Mouse (Mus musculus) liver (tissue): ENCODE results near the gene Med23.

Experiments
- DNase-seq: peaks from one replicate; pipeline ENCODE4 v3.0.0-alpha.2; 2020; ENCODE audit warnings: mixed read lengths

The Med23 gene

GRCm38 (mm10) chr10:24869760-24870290 lies at the start of gene Med23:
Med23 (plus strand) TSS chr10:24869986.
- peak; percentile 95 for DNase-seq

GRCm38 (mm10) chr10:24821990-24822676 lies 47.7 kb upstream of the Med23 start:
- peak; percentile 43 for DNase-seq

GRCm38 (mm10) chr10:24822842-24823241 lies 46.9 kb upstream of the Med23 start:
- no peak for DNase-seq

GRCm38 (mm10) chr10:24823265-24823664 lies 46.5 kb upstream of the Med23 start:
- DNase-seq: peak; percentile 60

- peak; percentile 67 for DNase-seq
Measured at GRCm38 (mm10) chr10:24823697-24824535, 45.9 kb upstream of the Med23 start.

- no peak for DNase-seq
Measured at GRCm38 (mm10) chr10:24824621-24825020, 45.2 kb upstream of the Med23 start.

GRCm38 (mm10) chr10:24825456-24826081 lies 44.2 kb upstream of the Med23 start:
- DNase-seq: no peak

GRCm38 (mm10) chr10:24826130-24826529 lies 43.7 kb upstream of the Med23 start:
- DNase-seq: no peak

GRCm38 (mm10) chr10:24828136-24828535 lies 41.6 kb upstream of the Med23 start:
- DNase-seq: peak; percentile 77

GRCm38 (mm10) chr10:24830448-24830847 lies 39.3 kb upstream of the Med23 start:
- peak; percentile 72 for DNase-seq

GRCm38 (mm10) chr10:24831377-24832095 lies 38.2 kb upstream of the Med23 start:
- DNase-seq: no peak

GRCm38 (mm10) chr10:24832306-24832705 lies 37.5 kb upstream of the Med23 start:
- no peak for DNase-seq

- DNase-seq: no peak
Measured at GRCm38 (mm10) chr10:24834634-24835371, 35.0 kb upstream of the Med23 start.

GRCm38 (mm10) chr10:24835702-24836342 lies 34.0 kb upstream of the Med23 start:
- DNase-seq: no peak

- DNase-seq: no peak
Measured at GRCm38 (mm10) chr10:24836366-24837038, 33.3 kb upstream of the Med23 start.

GRCm38 (mm10) chr10:24840795-24841194 lies 29.0 kb upstream of the Med23 start:
- DNase-seq: peak; percentile 35

- DNase-seq: no peak
Measured at GRCm38 (mm10) chr10:24841998-24842397, 27.8 kb upstream of the Med23 start.

- no peak for DNase-seq
Measured at GRCm38 (mm10) chr10:24842676-24843075, 27.1 kb upstream of the Med23 start, which contains the start of gene Enpp3. Enpp3 (minus strand) TSS chr10:24842823.

GRCm38 (mm10) chr10:24863146-24863545 lies 6.6 kb upstream of the Med23 start:
- no peak for DNase-seq

- peak; percentile 17 for DNase-seq
Measured at GRCm38 (mm10) chr10:24864434-24864833, 5.4 kb upstream of the Med23 start.

- DNase-seq: peak; percentile 19
Measured at GRCm38 (mm10) chr10:24873624-24874023, 3.8 kb downstream of the Med23 start.
